Mouse (Mus musculus): ENCODE data around the gene Tmppe.

DNA sequence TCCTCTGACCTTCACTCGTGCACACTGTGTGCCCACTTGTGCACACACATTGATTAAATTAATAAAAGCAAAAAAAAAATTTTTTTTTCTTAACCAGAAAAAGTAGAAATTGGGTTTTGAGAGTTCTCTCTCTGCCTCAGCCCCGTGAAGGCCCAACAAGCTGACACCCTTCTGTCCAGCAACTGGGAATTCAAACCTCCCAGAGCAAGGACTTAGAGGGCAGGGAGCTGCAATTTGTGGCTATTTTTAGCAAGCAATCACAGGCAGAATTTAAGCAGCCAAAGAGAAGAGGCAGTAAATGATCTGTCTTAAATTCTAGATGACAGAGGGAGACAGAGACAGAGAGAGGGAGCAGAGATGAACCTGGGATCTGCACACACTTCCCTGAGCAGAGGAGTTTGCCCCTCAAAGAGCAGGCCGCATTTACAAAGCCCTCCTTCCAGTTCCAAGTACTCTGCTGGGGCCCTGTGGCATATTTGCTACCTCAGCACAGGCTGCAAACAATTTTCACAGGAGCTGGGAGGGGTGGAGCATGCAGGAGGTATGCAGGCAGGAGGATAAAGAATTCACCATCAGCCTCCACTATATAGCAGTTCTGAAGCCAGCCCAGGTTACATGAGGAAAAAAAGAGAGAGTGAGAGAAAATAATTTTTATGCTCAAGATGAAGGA lies 12.1 kb upstream of the Tmppe start:
- TF ChIP-seq POLR2A (IDR thresholded peaks at IDR 0.05; ENCODE audit: low read depth, low read length) (no peak), CTCF (IDR thresholded peaks at IDR 0.05; ENCODE audit: borderline replicate concordance, insufficient read depth, low read length) (no peak)
